Comparison of ENCODE assay signal across 23 mouse cellular contexts in the genomic region with DNA sequence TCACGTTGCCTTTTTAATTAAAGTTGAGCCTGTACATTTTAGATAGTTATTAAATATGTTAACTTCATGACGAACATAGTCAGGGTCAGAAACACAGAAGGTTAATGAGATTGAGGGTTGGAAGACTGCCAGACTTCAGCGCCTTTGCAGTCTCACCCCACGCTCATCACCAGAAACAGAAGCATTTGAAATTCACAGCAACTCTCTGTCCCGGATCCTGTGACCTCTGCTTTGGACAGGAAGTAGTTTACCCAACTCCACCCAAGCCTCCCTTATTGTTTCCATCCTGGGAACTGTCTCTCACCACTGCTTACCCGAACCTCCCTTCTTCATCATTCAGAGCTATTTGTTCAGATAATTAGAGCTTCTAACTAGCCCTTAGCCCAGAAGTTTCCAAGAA. TPM values are rescaled to one million over a fixed set of nuclear protein-coding genes. Genes with fewer than 3 reads are reported as not detected.
DNase-seq lines count a peak whose midpoint lies in the region; ATAC-seq and TF ChIP-seq lines count a peak whose summit lies in the region.
"Had no signal": no experiment of that assay in that cellular context is flagged by ENCODE, and none has a peak within 500 bp of the region (broad histone marks: within the 10 kb centered on the region; RNA-seq: fewer than 3 reads in every experiment).

No protein-coding gene starts in this region.

- no peaks in the 10 kb centered on the region for H3K27me3 ChIP-seq in heart, embryonic 15.5 days
- no peaks in the 10 kb centered on the region for H3K27me3 ChIP-seq in lung, postnatal 0 days (replicated peaks; ENCODE audit: insufficient read depth, low read length)
- H3K27me3 ChIP-seq: intestine, embryonic 15.5 days; megakaryocyte, embryonic 14.5 days; Patski; stomach, embryonic 15.5 days had no signal

- H3K9ac ChIP-seq in heart, embryonic 15.5 days: no peak overlapping the region
- no peak overlapping the region for H3K9ac ChIP-seq in lung, postnatal 0 days (replicated peaks; ENCODE audit: low read depth)
- H3K9ac ChIP-seq: hindbrain, embryonic 14.5 days; intestine, embryonic 15.5 days; stomach, embryonic 15.5 days had no signal

- intact Hi-C loops in heart, postnatal 25 days (cut with DNase I): no loop called here

- WGBS in heart, embryonic 15.5 days: 29% methylated on average over 6 of the region's 6 CpGs
- WGBS in lung, postnatal 0 days: 43% methylated on average over 6 of the region's 6 CpGs

- H3K4me2 ChIP-seq in heart, embryonic 15.5 days: no peak overlapping the region
- no peak overlapping the region for H3K4me2 ChIP-seq in lung, postnatal 0 days (replicated peaks; ENCODE audit: low read depth, low read length)
- H3K4me2 ChIP-seq: hindbrain, embryonic 14.5 days; intestine, embryonic 15.5 days; stomach, embryonic 15.5 days had no signal

- H3K27ac ChIP-seq in heart, embryonic 15.5 days: 0 out of 2 replicates have a peak overlapping the region, but pooled peaks have one; percentile 27
- H3K27ac ChIP-seq in lung, postnatal 0 days (ENCODE audit: low read length): no peak overlapping the region
- H3K27ac ChIP-seq: hindbrain, embryonic 14.5 days; intestine, embryonic 15.5 days; layer of hippocampus, adult 2 months; stomach, embryonic 15.5 days had no signal

- no peak for TF ChIP-seq EP300 in lung, postnatal 0 days (IDR thresholded peaks at IDR 0.05)

- H3K4me1 ChIP-seq in heart, embryonic 15.5 days (replicated peaks): peaks cover 12% of the 10 kb centered on the region
- no peaks in the 10 kb centered on the region for H3K4me1 ChIP-seq in lung, postnatal 0 days (ENCODE audit: insufficient read depth, low read depth, low read length)
- H3K4me1 ChIP-seq: intestine, embryonic 15.5 days; stomach, embryonic 15.5 days had no signal

- ATAC-seq in heart, embryonic 15.5 days (replicated peaks; ENCODE audit: insufficient number of reproducible peaks, insufficient read depth, low FRiP score, low read depth): peak; percentile 53; the same call in 1 of the 2 replicates
- ATAC-seq in lung, postnatal 0 days: peak; percentile 47; the same call in 1 of the 2 replicates
- ATAC-seq in megakaryocyte progenitor cell, adult 5-6 weeks (replicated peaks; ENCODE audit: poor library complexity): peak; percentile 57
- ATAC-seq: intestine, embryonic 15.5 days; midbrain, embryonic 16.5 days; Patski had no signal

- no peaks in the 10 kb centered on the region for H3K36me3 ChIP-seq in heart, embryonic 15.5 days
- no peaks in the 10 kb centered on the region for H3K36me3 ChIP-seq in lung, postnatal 0 days (ENCODE audit: insufficient read depth, low read length)
- H3K36me3 ChIP-seq: intestine, embryonic 15.5 days; stomach, embryonic 15.5 days had no signal

- no peak for TF ChIP-seq CTCF in lung, postnatal 0 days (IDR thresholded peaks at IDR 0.05)

- no peaks in the 10 kb centered on the region for H3K9me3 ChIP-seq in heart, embryonic 15.5 days (replicated peaks)
- H3K9me3 ChIP-seq in lung, postnatal 0 days (ENCODE audit: low read length): no peaks in the 10 kb centered on the region
- H3K9me3 ChIP-seq: intestine, embryonic 15.5 days; megakaryocyte, embryonic 14.5 days; stomach, embryonic 15.5 days had no signal

- H3K4me3 ChIP-seq in heart, embryonic 15.5 days: no peak overlapping the region
- H3K4me3 ChIP-seq in lung, postnatal 0 days (ENCODE audit: low read depth, low read length): no peak overlapping the region
- H3K4me3 ChIP-seq: intestine, embryonic 15.5 days; layer of hippocampus, adult 2 months; megakaryocyte, embryonic 14.5 days; stomach, embryonic 15.5 days had no signal

- no peak for DNase-seq in heart, postnatal 25 days (ENCODE audit: low spot score)
- peak; percentile 39 for DNase-seq in lung, postnatal 0 days (ENCODE audit: low spot score)
- DNase-seq in lung, postnatal 25 days (ENCODE audit: low spot score): no peak
- DNase-seq in MN1 (ENCODE audit: low spot score): peak; percentile 55
- no peak for DNase-seq in ovary, postnatal 14 days (ENCODE audit: low spot score)
- DNase-seq: adrenal gland, postnatal 14 days; cerebellum, postnatal 14 days; embryo, embryonic 11 days; kidney, postnatal 10 days; layer of hippocampus, postnatal 36 days; left cerebral cortex, postnatal 4 days; liver; right cerebral cortex, postnatal 25 days; thymus, adult 18-20 months had no signal

RNA-seq across cellular contexts. Expression of gene Nxpe3, which starts 19.1 kb away (rescaled TPM):
- 0.45 and 0.62 TPM in 2 replicates for polyA plus RNA-seq in heart, embryonic 15.5 days (2015; fragmentation: Nextera tagmentation; extraction: Ambion mirVana)
- total RNA-seq in heart, postnatal 25 days (2021): under 1 TPM; 0.31 to 0.42 TPM
- polyA plus RNA-seq in lung, postnatal 0 days (2015; fragmentation: Nextera tagmentation; extraction: Ambion mirVana): 0.47 and 0.71 TPM in 2 replicates
- 4.4 and 6.3 TPM in 2 replicates for total RNA-seq in megakaryocyte progenitor cell, adult 5-6 weeks (2015)
- total RNA-seq in megakaryocyte progenitor cell, adult 5-6 weeks (2017): 4.4 and 6.9 TPM in 2 replicates

RNA-seq across cellular contexts. Expression of gene Nfkbiz, which starts 37.3 kb away (rescaled TPM):
- 2.4 and 3.2 TPM in 2 replicates for polyA plus RNA-seq in heart, embryonic 15.5 days (2015; fragmentation: Nextera tagmentation; extraction: Ambion mirVana)
- 1 to 10 TPM; 2.2 to 2.3 TPM for total RNA-seq in heart, postnatal 25 days (2021)
- polyA plus RNA-seq in lung, postnatal 0 days (2015; fragmentation: Nextera tagmentation; extraction: Ambion mirVana): 16.0 and 21.5 TPM in 2 replicates
- 12.3 and 24.5 TPM in 2 replicates for total RNA-seq in megakaryocyte progenitor cell, adult 5-6 weeks (2015)
- 8.0 and 13.7 TPM in 2 replicates for total RNA-seq in megakaryocyte progenitor cell, adult 5-6 weeks (2017)

RNA-seq across cellular contexts. Expression of gene Cep97, which starts 58.6 kb away (rescaled TPM):
- polyA plus RNA-seq in heart, embryonic 15.5 days (2015; fragmentation: Nextera tagmentation; extraction: Ambion mirVana): 7.4 and 8.1 TPM in 2 replicates
- total RNA-seq in heart, postnatal 25 days (2021): 1 to 10 TPM; 6.0 to 6.4 TPM
- polyA plus RNA-seq in lung, postnatal 0 days (2015; fragmentation: Nextera tagmentation; extraction: Ambion mirVana): 3.8 and 4.0 TPM in 2 replicates
- 9.3 and 16.0 TPM in 2 replicates for total RNA-seq in megakaryocyte progenitor cell, adult 5-6 weeks (2015)
- 13.4 and 33.3 TPM in 2 replicates for total RNA-seq in megakaryocyte progenitor cell, adult 5-6 weeks (2017)

Comparison
In these comparisons a context has a peak if more than half of its experiments do, and no peak if none do; other contexts are left out.
1. DNase-seq: peak in lung, postnatal 0 days (single experiment) and MN1 (single experiment); none in heart, postnatal 25 days (single experiment), lung, postnatal 25 days (single experiment) and ovary, postnatal 14 days (single experiment).
2. Peak in every context shown above with its lines, with median percentiles within 50 percentile points of each other: ATAC-seq.